Mouse (Mus musculus) E14TG2a.4 (cell line): ENCODE results near the gene Cyfip1.

Experiments
- CTCF ChIP-seq: conservative IDR thresholded peaks from 2 replicates; pipeline ENCODE4 v1.5.1; 2014; ENCODE audit warnings: low read length
- POU5F1 ChIP-seq: IDR thresholded peaks from 2 replicates; pipeline ENCODE4 v1.6.1; 2014; ENCODE audit warnings: low read length, borderline replicate concordance

- no peak for TF ChIP-seq CTCF
- TF ChIP-seq POU5F1: no peak
Measured at GRCm38 (mm10) chr7:55856741-55857140, 15.2 kb downstream of the Cyfip1 start.
